Mouse (Mus musculus) lung, embryonic 15.5 days (tissue): ENCODE measurements at regions not wholly inside any gene's neighbourhood (a gene's known extent, or its start where the extent isn't known, plus 50 kb on each side); places are given as distances from the start of the nearest gene placed in this dataset.

Experiments
- ATAC-seq: fragments of 200-750 bp; cut with Nextera tagmentation; 2 replicates; pipeline ENCODE4 v1.8.0; 2017; ENCODE audit warnings: moderate number of reproducible peaks, borderline replicate concordance; ENCODE audit not compliant: low FRiP score, low TSS enrichment; ENCODE audit errors: extremely low read depth
- H3K27ac ChIP-seq: fragments of 300-500 bp; sonication (generic); 2 replicates; pipeline ENCODE4 v1.5.1; 2015; ENCODE audit warnings: moderate library complexity, mild to moderate bottlenecking, inconsistent platforms
- H3K27me3 ChIP-seq: fragments of 300-500 bp; sonication (generic); 2 replicates; pipeline ENCODE4 v1.6.1; 2015; ENCODE audit warnings: inconsistent platforms
- H3K36me3 ChIP-seq: fragments of 300-500 bp; sonication (generic); 2 replicates; pipeline ENCODE4 v1.6.1; 2015; ENCODE audit warnings: inconsistent platforms
- H3K4me1 ChIP-seq: fragments of 300-500 bp; sonication (generic); 2 replicates; pipeline ENCODE4 v1.6.1; 2015; ENCODE audit warnings: inconsistent platforms
- H3K4me2 ChIP-seq: fragments of 300-500 bp; sonication (generic); 2 replicates; pipeline ENCODE4 v1.6.1; 2015; ENCODE audit warnings: inconsistent platforms, mild to moderate bottlenecking, moderate library complexity
- H3K4me3 ChIP-seq: fragments of 300-500 bp; sonication (generic); 2 replicates; pipeline ENCODE4 v1.5.1; 2015; ENCODE audit warnings: mild to moderate bottlenecking, inconsistent platforms
- H3K9ac ChIP-seq: fragments of 300-500 bp; sonication (generic); 2 replicates; pipeline ENCODE4 v1.6.1; 2015; ENCODE audit warnings: inconsistent platforms
- H3K9me3 ChIP-seq: fragments of 300-500 bp; sonication (generic); 2 replicates; pipeline ENCODE4 v1.6.1; 2016; ENCODE audit warnings: inconsistent platforms
- WGBS: fragments of 180-500 bp; shearing (Covaris S2); methylation state at CpG from one replicate; pipeline ENCODE4 v1.1.7; 2015; 5-methylcytosine and 5-hydroxymethylcytosine counted together

DNA sequence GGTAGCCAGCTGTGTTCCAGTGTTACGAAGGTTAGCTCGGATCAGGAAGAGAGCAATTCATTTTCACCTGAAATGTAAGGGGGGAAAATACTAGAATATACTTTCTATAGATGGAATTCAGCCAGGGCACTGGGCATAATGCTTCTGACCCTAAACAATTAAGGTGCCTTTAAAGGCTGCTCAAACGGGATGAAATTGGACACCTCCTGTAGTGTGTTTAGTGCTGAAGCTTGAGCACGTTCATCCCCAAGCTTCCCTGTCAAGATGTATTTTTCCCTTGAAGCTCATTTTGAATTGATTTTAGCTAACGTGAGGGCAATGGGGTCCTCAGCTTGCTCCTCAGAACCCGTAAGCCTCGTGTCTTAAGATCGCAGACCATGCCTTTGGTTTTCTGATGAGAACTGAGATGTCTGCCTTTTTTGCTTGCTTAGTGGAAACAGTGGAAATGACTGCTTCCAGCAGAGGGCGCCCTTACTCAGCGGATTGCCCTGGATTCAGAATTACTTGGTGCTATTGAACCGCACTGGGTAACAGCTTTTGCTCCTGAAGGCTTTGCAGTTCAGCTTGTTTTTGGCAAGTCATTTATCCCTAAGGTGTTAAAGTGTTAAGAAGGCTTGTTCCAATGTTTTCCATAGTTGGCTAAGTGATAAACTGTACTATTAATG, 74.6 kb upstream of the Fermt1 start:
- no peak overlapping the region for H3K9ac ChIP-seq
- peak; percentile 52; the same call in 1 of the 2 replicates for ATAC-seq
- WGBS = 19% methylated on average over 11 of the region's 11 CpGs
- no peaks in the 10 kb centered on the region for H3K27me3 ChIP-seq
- no peak overlapping the region for H3K27ac ChIP-seq
- H3K4me1 ChIP-seq = no peaks in the 10 kb centered on the region
- H3K4me2 ChIP-seq = no peak overlapping the region
- H3K9me3 ChIP-seq = no peaks in the 10 kb centered on the region
- H3K36me3 ChIP-seq = no peaks in the 10 kb centered on the region
- no peak overlapping the region for H3K4me3 ChIP-seq

DNA sequence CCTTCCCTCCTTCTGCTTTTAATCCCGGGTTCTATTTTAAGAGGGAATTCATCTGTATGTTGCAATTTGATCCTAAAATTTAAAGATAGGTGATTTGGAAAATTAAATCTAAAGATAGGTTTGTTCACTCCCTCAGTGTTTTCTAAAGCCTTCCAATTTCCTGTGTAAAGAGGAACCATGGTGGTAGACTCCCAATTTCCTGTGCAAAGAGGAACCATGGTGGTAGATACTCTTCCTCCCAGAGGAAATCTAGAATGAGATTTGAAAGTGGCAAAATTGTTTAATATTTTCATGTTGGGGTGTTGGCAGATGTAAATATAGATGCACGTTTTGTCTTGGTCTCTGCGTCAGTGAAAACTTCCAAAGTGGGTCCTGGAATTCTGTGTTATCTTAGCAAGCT, 75.5 kb upstream of the Fermt1 start:
- no peak for ATAC-seq
- Histone ChIP-seq H3K27ac (no peak overlapping the region), H3K9me3 (no peaks in the 10 kb centered on the region)

DNA sequence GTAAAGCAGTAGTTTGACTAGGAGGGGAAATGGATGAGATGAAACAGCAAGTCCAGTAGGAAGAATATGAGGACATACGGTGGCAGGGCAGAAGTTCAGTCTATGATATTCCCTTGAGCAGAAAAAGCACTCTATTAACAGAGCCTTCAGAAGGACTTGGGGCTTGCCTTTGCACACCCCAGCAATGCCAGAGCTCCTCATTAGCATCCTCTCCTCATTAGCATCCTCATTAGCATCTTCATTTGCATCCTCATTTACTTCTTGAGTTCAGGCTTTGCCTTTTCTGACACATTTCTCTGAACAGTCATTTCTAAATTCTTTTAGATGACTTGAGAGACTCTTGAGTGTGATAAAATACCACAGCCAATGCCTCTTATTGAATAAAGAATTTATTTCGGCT, 81.3 kb upstream of the Fermt1 start:
- Histone ChIP-seq H3K27me3 (no peaks in the 10 kb centered on the region), H3K36me3 (no peaks in the 10 kb centered on the region), H3K9me3 (no peaks in the 10 kb centered on the region), H3K27ac (no peak overlapping the region), H3K4me2 (no peak overlapping the region), H3K4me1 (no peaks in the 10 kb centered on the region), H3K9ac (no peak overlapping the region), H3K4me3 (no peak overlapping the region)
- no peak for ATAC-seq
- WGBS = 82% methylated on average over 2 of the region's 2 CpGs

More for the DNA sequence above, 75.5 kb upstream of the Fermt1 start:
- Histone ChIP-seq H3K4me3 (no peak overlapping the region), H3K27me3 (no peaks in the 10 kb centered on the region), H3K4me2 (no peak overlapping the region), H3K4me1 (no peaks in the 10 kb centered on the region), H3K9ac (no peak overlapping the region), H3K36me3 (no peaks in the 10 kb centered on the region)
- 75% methylated on average over 3 of the region's 3 CpGs for WGBS

DNA sequence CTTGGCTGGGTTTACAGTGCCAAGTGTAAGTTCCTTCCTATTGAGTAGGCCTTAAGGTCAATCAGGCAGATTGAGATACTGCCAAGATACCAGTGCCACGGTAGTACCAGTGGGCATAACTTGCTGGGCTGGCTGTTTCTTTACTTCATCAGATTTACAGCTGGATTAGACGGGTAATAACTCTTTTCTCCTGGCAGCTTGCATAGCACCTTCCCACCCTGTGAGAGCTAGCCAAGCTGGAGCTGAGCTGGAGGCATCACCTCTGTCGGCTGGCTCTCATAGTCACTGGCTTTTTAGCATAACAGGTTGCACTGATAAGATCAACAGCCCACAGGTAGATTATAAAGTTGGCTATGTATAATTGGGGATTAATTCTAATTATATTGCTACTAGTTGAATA, 89.7 kb upstream of the Fermt1 start:
- Histone ChIP-seq H3K4me3 (no peak overlapping the region), H3K4me2 (no peak overlapping the region), H3K27me3 (no peaks in the 10 kb centered on the region), H3K27ac (no peak overlapping the region), H3K9ac (no peak overlapping the region), H3K36me3 (no peaks in the 10 kb centered on the region), H3K4me1 (no peaks in the 10 kb centered on the region), H3K9me3 (no peaks in the 10 kb centered on the region)
- no peak for ATAC-seq
- WGBS = 76% methylated on average over 3 of the region's 3 CpGs

DNA sequence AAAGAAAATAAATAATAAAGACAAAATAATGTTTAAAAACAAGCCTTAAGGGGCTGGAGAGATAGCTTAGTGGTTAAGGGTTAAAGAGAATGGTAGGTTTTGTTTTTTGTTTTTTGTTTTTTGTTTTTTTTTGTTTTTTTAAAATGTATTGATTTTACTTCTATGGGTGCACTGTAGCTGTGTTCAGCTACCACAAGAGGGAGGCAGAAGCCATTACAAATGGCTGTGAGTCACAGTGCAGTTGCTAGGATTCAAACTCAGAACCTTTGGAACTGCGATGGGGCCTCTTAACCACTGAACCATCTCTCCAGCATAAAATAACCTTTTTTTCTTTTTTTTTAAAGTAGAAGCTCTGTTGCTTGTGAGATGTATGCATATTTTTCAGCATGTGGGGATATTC, 95.0 kb upstream of the Fermt1 start:
- no peak for ATAC-seq
- H3K27ac ChIP-seq = no peak overlapping the region
- no peaks in the 10 kb centered on the region for H3K36me3 ChIP-seq
- H3K4me1 ChIP-seq = no peaks in the 10 kb centered on the region
- no peaks in the 10 kb centered on the region for H3K9me3 ChIP-seq
- no peak overlapping the region for H3K4me3 ChIP-seq
- H3K9ac ChIP-seq = no peak overlapping the region
- no peak overlapping the region for H3K4me2 ChIP-seq
- WGBS = 83% methylated on average over 1 of the region's 1 CpGs
- H3K27me3 ChIP-seq = no peaks in the 10 kb centered on the region

DNA sequence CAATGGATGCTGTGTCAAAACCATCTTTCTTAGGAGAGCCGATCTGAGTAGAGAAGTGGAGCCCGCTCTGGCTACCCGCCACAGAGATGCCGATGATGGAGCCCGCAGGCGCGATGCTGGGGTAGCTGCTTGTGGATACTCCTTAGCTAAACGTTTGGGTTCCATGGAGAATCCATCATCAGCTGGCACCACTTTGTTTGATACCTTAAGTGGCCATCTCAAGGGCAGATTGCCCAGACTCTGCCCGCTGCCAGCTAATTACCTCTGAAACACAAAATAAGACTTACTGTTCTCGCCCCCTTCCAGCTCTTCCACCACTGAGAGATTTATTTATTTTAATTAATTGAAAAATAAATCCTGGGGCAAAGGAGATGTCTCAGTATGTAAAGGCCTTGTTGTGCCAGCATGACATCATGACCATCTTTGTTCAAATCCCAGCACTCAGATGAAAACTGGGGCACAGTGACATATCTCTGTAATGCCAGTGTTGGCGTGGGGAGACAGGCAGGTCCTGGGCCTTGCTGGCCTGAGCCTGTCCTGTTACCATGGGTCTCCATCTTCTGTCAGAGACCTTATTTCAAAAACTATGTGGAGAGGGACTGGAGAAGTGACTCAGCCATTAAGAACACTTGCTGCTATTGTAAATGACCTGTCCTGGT, 132.1 kb upstream of the Fermt1 start:
- ATAC-seq = no peak
- H3K9ac ChIP-seq = no peak overlapping the region
- 84% methylated on average over 11 of the region's 11 CpGs for WGBS
- no peak overlapping the region for H3K4me2 ChIP-seq
- H3K4me1 ChIP-seq = no peaks in the 10 kb centered on the region
- no peaks in the 10 kb centered on the region for H3K9me3 ChIP-seq
- no peaks in the 10 kb centered on the region for H3K36me3 ChIP-seq
- no peak overlapping the region for H3K27ac ChIP-seq
- no peak overlapping the region for H3K4me3 ChIP-seq
- H3K27me3 ChIP-seq = no peaks in the 10 kb centered on the region

DNA sequence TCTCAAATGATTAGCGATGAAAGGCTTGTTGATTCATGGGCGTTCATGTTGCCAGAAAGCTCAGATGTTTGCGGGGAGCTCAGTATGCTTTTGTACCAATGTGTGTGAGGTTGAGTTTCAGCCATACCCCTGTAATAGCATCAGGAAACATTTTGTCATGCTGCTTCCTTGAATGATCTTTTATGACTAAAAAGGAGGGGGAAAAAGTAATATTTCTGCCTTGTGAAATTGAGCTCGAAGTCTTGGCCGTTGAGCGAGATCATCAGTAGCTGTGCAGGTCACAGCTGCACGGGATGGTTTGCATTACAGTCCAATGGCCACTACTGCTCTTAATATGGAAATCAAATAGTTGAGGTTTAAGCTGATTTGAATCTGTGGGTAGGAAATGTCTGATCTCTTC, 145.3 kb upstream of the Fermt1 start:
- no peaks in the 10 kb centered on the region for H3K27me3 ChIP-seq
- no peak overlapping the region for H3K4me3 ChIP-seq
- H3K9ac ChIP-seq = no peak overlapping the region
- no peak overlapping the region for H3K4me2 ChIP-seq
- no peaks in the 10 kb centered on the region for H3K9me3 ChIP-seq
- no peaks in the 10 kb centered on the region for H3K36me3 ChIP-seq
- WGBS = 84% methylated on average over 7 of the region's 7 CpGs
- no peaks in the 10 kb centered on the region for H3K4me1 ChIP-seq
- no peak overlapping the region for H3K27ac ChIP-seq
- ATAC-seq = no peak

DNA sequence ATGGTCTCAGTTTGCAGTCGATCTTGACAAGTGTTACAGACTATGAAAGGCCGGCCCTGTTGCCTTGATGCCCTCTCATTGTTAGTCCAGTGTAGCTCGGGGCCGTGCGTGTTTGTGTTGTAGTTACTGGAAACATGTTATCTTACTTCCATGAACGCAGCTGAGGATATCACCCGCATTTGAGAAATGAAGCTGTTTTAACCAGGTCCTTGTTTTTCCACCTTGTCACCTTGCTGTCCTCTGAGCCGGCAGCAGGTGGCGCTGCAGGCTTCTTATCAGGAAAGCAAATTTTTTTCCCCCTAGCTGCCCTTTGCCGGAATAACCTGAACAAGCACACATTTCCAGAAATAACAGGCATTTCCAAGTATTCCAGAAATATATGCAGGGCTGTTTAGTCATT, 167.9 kb upstream of the Fermt1 start:
- WGBS = 15% methylated on average over 10 of the region's 10 CpGs
- ATAC-seq = no peak
- no peak overlapping the region for H3K4me2 ChIP-seq

DNA sequence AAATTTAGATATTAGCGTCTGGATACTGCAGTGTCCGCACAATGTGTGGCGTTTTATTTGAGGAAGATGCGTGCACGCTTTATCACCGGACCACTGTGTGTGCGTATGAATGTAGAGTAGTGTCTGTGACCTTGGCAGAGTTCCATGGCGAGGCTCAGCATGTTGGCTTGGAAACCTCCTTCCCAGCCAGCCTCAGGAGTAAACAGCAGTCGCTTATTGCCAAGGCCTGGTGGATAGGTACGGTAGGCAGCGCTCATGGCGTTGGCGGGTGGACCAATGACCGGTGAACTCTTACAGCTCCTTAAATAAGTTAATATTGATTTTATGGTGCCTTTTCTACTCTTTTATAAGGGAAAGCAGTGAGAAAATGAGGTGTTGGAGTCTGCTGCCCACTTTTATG, 172.9 kb upstream of the Fermt1 start:
- no peaks in the 10 kb centered on the region for H3K4me1 ChIP-seq
- 72% methylated on average over 14 of the region's 14 CpGs for WGBS

More for the DNA sequence above, 167.9 kb upstream of the Fermt1 start:
- Histone ChIP-seq H3K4me3 (no peak overlapping the region), H3K9ac (no peak overlapping the region), H3K36me3 (no peaks in the 10 kb centered on the region), H3K27ac (no peak overlapping the region), H3K9me3 (no peaks in the 10 kb centered on the region), H3K4me1 (no peaks in the 10 kb centered on the region), H3K27me3 (no peaks in the 10 kb centered on the region)

DNA sequence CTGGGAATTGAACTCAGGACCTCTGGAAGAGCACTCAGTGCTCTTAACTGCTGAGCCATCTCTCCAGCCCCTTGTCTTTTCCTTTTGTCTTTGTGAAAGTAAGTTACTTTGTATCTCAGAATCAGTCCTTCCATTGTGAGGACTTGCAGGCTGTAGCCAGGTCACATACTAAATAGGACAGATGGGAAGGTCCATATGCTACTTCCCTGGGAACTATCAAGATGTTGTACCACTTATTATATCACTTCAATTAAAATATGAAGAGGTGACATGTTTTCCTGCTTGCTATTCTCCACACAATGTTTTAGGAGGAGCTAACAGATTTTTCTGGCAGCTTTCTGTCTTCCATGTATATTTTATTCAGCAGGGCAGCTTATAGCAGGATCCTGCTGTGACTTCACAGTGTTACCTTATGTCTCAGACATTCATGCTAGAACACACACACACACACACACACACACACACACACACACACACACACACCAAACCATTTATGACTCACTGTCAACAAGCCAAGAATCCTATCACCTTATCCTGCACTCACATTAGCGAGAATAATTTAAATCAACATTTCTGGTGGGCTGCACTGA, 179.6 kb upstream of the Fermt1 start:
- H3K4me2 ChIP-seq = no peak overlapping the region
- H3K4me1 ChIP-seq = no peaks in the 10 kb centered on the region
- H3K27ac ChIP-seq = no peak overlapping the region
- H3K36me3 ChIP-seq = no peaks in the 10 kb centered on the region
- H3K27me3 ChIP-seq = no peaks in the 10 kb centered on the region
- ATAC-seq = no peak
- H3K4me3 ChIP-seq = no peak overlapping the region
- H3K9me3 ChIP-seq = no peaks in the 10 kb centered on the region
- WGBS = 69% methylated on average over 1 of the region's 1 CpGs
- no peak overlapping the region for H3K9ac ChIP-seq

More for the DNA sequence above, 172.9 kb upstream of the Fermt1 start:
- Histone ChIP-seq H3K27me3 (no peaks in the 10 kb centered on the region), H3K36me3 (no peaks in the 10 kb centered on the region), H3K9me3 (no peaks in the 10 kb centered on the region), H3K9ac (no peak overlapping the region), H3K27ac (no peak overlapping the region), H3K4me3 (no peak overlapping the region), H3K4me2 (no peak overlapping the region)
- ATAC-seq = no peak

DNA sequence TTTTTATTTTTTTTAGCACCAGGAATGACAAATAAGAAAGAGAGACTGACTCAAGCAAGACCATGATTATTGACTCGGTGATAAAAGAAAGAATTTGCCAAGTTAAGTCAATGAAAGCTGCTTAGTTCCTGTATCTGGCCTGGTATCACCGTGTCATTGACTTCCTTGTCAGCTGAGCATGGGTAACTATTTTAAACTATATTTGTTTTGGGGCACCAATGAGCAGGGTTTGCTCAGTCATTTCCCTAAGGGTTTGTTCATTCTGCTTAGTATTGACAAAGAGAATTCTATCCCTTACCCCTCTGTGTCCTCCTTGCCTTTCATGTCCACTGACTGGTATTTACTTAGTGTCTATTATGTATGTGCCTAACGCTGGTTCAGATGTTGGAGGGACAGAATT, 189.2 kb upstream of the Fermt1 start:
- H3K4me1 ChIP-seq = peaks cover 6% of the 10 kb centered on the region; the same call in 1 of the 2 replicates
- no peak overlapping the region for H3K4me3 ChIP-seq
- no peaks in the 10 kb centered on the region for H3K36me3 ChIP-seq
- no peaks in the 10 kb centered on the region for H3K9me3 ChIP-seq
- no peak overlapping the region for H3K27ac ChIP-seq
- WGBS = 45% methylated on average over 3 of the region's 3 CpGs
- H3K4me2 ChIP-seq = no peak overlapping the region
- no peaks in the 10 kb centered on the region for H3K27me3 ChIP-seq
- no peak overlapping the region for H3K9ac ChIP-seq
- no peak for ATAC-seq

DNA sequence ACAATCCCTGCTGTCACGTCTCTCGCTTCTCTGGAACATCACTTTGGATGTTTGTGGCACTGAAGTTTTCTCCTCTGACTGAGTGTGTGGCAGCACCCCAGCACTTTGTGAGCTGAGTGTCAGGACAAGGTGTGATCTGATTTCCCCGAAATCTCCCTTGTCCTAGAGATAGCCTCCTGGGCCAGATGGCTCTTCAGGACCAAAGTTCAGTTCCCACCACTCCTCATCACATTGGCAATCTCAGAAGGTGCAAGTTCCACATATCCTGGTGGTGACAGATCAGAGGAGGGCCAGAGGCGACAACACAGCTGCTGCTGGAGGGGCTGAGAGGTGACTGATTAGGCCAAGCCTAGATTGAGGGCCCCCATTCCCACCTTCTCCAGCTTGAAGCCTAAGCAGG, 193.2 kb upstream of the Fermt1 start:
- no peak overlapping the region for H3K9ac ChIP-seq
- H3K27ac ChIP-seq = no peak overlapping the region
- 59% methylated on average over 4 of the region's 4 CpGs for WGBS
- no peak overlapping the region for H3K4me3 ChIP-seq
- ATAC-seq = no peak
- H3K4me1 ChIP-seq = peaks cover 21% of the 10 kb centered on the region
- no peaks in the 10 kb centered on the region for H3K36me3 ChIP-seq
- H3K9me3 ChIP-seq = no peaks in the 10 kb centered on the region
- no peak overlapping the region for H3K4me2 ChIP-seq
- H3K27me3 ChIP-seq = no peaks in the 10 kb centered on the region
